17 mouse cellular contexts compared by ENCODE assay signal in genomic region chr13:44948320-44949250, GRCm38 (mm10). TPM values are rescaled to one million over a fixed set of nuclear protein-coding genes. Genes with fewer than 3 reads are reported as not detected.
DNase-seq lines count a peak whose midpoint lies in the region; ATAC-seq and TF ChIP-seq lines count a peak whose summit lies in the region.
"Had no signal": no experiment of that assay in that cellular context is flagged by ENCODE, and none has a peak within 500 bp of the region (broad histone marks: within the 10 kb centered on the region; RNA-seq: fewer than 3 reads in every experiment).

No protein-coding gene starts in this region.

- H3K27me3 ChIP-seq in heart, embryonic 12.5 days (replicated peaks), result no peaks in the 10 kb centered on the region
- no peaks in the 10 kb centered on the region for H3K27me3 ChIP-seq in midbrain, embryonic 15.5 days (replicated peaks)
- no peaks in the 10 kb centered on the region for H3K27me3 ChIP-seq in midbrain, postnatal 0 days (ENCODE audit: insufficient read depth, low read length)
- H3K27me3 ChIP-seq: hindbrain, embryonic 15.5 days; limb, embryonic 15.5 days; neural tube, embryonic 12.5 days had no signal

- peak; percentile 47 to 62 for DNase-seq in heart, adult 9 months (ENCODE audit: low spot score in 2 of 2)
- no peak for DNase-seq in midbrain, postnatal 0 days (ENCODE audit: low spot score)
- DNase-seq in skeletal muscle tissue, adult 2 months (ENCODE audit: low read depth, low spot score), result peak; percentile 19
- DNase-seq in T-cell, adult 2 months (ENCODE audit: low spot score), result no peak
- DNase-seq: cerebellum, adult 11 months; cerebellum, postnatal 36 days; kidney, adult 11 months; kidney, postnatal 25 days; lung, adult 2 months had no signal

- TF ChIP-seq CTCF in midbrain, postnatal 0 days (IDR thresholded peaks at IDR 0.05), result no peak

- 84% methylated on average over 16 of the region's 16 CpGs for WGBS in heart, embryonic 12.5 days
- 91% methylated on average over 16 of the region's 16 CpGs for WGBS in midbrain, embryonic 15.5 days
- 93% methylated on average over 15 of the region's 16 CpGs for WGBS in midbrain, postnatal 0 days

- no peaks in the 10 kb centered on the region for H3K9me3 ChIP-seq in heart, embryonic 12.5 days (replicated peaks)
- H3K9me3 ChIP-seq in midbrain, embryonic 15.5 days, result no peaks in the 10 kb centered on the region
- no peaks in the 10 kb centered on the region for H3K9me3 ChIP-seq in midbrain, postnatal 0 days (ENCODE audit: low read length)
- H3K9me3 ChIP-seq: hindbrain, embryonic 15.5 days; limb, embryonic 15.5 days; neural tube, embryonic 12.5 days had no signal

- H3K9ac ChIP-seq in heart, embryonic 12.5 days, result no peak overlapping the region
- H3K9ac ChIP-seq in midbrain, embryonic 15.5 days, result no peak overlapping the region
- no peak overlapping the region for H3K9ac ChIP-seq in midbrain, postnatal 0 days (replicated peaks; ENCODE audit: low read length, poor library complexity, severe bottlenecking)
- H3K9ac ChIP-seq: hindbrain, embryonic 15.5 days; limb, embryonic 15.5 days; neural tube, embryonic 12.5 days had no signal

- H3K4me3 ChIP-seq in heart, embryonic 12.5 days, result no peak overlapping the region
- H3K4me3 ChIP-seq in midbrain, embryonic 15.5 days, result no peak overlapping the region
- H3K4me3 ChIP-seq in midbrain, postnatal 0 days (ENCODE audit: low read depth, low read length), result no peak overlapping the region
- H3K4me3 ChIP-seq: hindbrain, embryonic 15.5 days; limb, embryonic 15.5 days; neural tube, embryonic 12.5 days had no signal

- no peak for ATAC-seq in heart, embryonic 12.5 days (ENCODE audit: insufficient number of reproducible peaks, low FRiP score)
- no peak for ATAC-seq in midbrain, embryonic 15.5 days (replicated peaks)
- ATAC-seq in midbrain, postnatal 0 days (ENCODE audit: low FRiP score), result no peak
- peak; percentile 73 for ATAC-seq in granulocyte monocyte progenitor cell, adult 5-6 weeks (replicated peaks; ENCODE audit: poor library complexity, severe bottlenecking)
- ATAC-seq: CD4-positive, CD25-positive, alpha-beta regulatory T cell, adult 4 months; midbrain, embryonic 16.5 days had no signal

- H3K4me1 ChIP-seq in heart, embryonic 12.5 days (replicated peaks), result peaks cover 44% of the 10 kb centered on the region
- H3K4me1 ChIP-seq in midbrain, embryonic 15.5 days, result peaks cover 33% of the 10 kb centered on the region
- peaks cover 7% of the 10 kb centered on the region; the same call in 1 of the 2 replicates for H3K4me1 ChIP-seq in midbrain, postnatal 0 days (ENCODE audit: insufficient read depth, low read length)

- no peak overlapping the region for H3K4me2 ChIP-seq in heart, embryonic 12.5 days
- H3K4me2 ChIP-seq in midbrain, embryonic 15.5 days, result no peak overlapping the region
- H3K4me2 ChIP-seq in midbrain, postnatal 0 days (ENCODE audit: low read depth, low read length, poor library complexity, severe bottlenecking), result no peak overlapping the region
- H3K4me2 ChIP-seq: limb, embryonic 15.5 days; neural tube, embryonic 12.5 days had no signal

- H3K27ac ChIP-seq in heart, embryonic 12.5 days (ENCODE audit: poor library complexity, severe bottlenecking), result no peak overlapping the region
- 0 out of 2 replicates have a peak overlapping the region, but pooled peaks have one; percentile 89 for H3K27ac ChIP-seq in midbrain, embryonic 15.5 days
- no peak overlapping the region for H3K27ac ChIP-seq in midbrain, postnatal 0 days (ENCODE audit: low read depth, low read length)
- H3K27ac ChIP-seq: limb, embryonic 15.5 days; neural tube, embryonic 12.5 days had no signal

- H3K36me3 ChIP-seq in heart, embryonic 12.5 days, result peaks cover 5% of the 10 kb centered on the region; the same call in 1 of the 2 replicates
- H3K36me3 ChIP-seq in midbrain, embryonic 15.5 days (replicated peaks), result no peaks in the 10 kb centered on the region
- H3K36me3 ChIP-seq in midbrain, postnatal 0 days (ENCODE audit: insufficient read depth, low read length), result no peaks in the 10 kb centered on the region
- H3K36me3 ChIP-seq: hindbrain, embryonic 15.5 days; limb, embryonic 15.5 days; neural tube, embryonic 12.5 days had no signal

RNA-seq across cellular contexts. Expression of gene Dtnbp1, which starts 53.4 kb away (rescaled TPM):
- 72.3 and 72.4 TPM in 2 replicates for polyA plus RNA-seq in heart, embryonic 12.5 days (2016; fragmentation: Nextera tagmentation; extraction: Ambion mirVana)
- 141 and 146 TPM in 2 replicates for polyA plus RNA-seq in midbrain, embryonic 15.5 days (2015; fragmentation: Nextera tagmentation; extraction: Ambion mirVana)
- total RNA-seq in midbrain, postnatal 0 days (2014; rRNA removed), result 91.0 and 115 TPM in 2 replicates
- 139 TPM in 2 replicates for polyA plus RNA-seq in midbrain, postnatal 0 days (2015; fragmentation: Nextera tagmentation; extraction: Ambion mirVana)
- total RNA-seq in granulocyte monocyte progenitor cell, adult 5-6 weeks (2014; fragmentation: Nextera tagmentation), result 96.7 and 119 TPM in 2 replicates
- 78.5 and 90.6 TPM in 2 replicates for total RNA-seq in granulocyte monocyte progenitor cell, adult 5-6 weeks (2017)

Comparison
In these comparisons a context has a peak if more than half of its experiments do, and no peak if none do; other contexts are left out.
1. DNase-seq: peak in heart, adult 9 months (2 of 2) and skeletal muscle tissue, adult 2 months (single experiment); none in midbrain, postnatal 0 days (single experiment) and T-cell, adult 2 months (single experiment).